Mouse (Mus musculus) midbrain, postnatal 0 days (tissue): ENCODE data around the gene Zfp46. TPM values are rescaled to one million over a fixed set of nuclear protein-coding genes. Genes with fewer than 3 reads are reported as not detected.

ENCODE experiments used
- ATAC-seq: fragments of 200-750 bp; cut with Nextera tagmentation; 2 replicates; pipeline ENCODE4 v1.8.0; 2017; ENCODE audit warnings: moderate number of reproducible peaks, mild to moderate bottlenecking, moderate TSS enrichment, moderate library complexity; ENCODE audit not compliant: low FRiP score
- DNase-seq: peaks from one replicate; pipeline ENCODE4 v3.0.0-alpha.2; 2015; ENCODE audit warnings: low spot score
- H3K27ac ChIP-seq: fragments of 300-500 bp; sonication (generic); 2 replicates; pipeline ENCODE4 v1.5.1; 2014; ENCODE audit warnings: low read depth, mild to moderate bottlenecking, low read length, mixed read lengths
- H3K27me3 ChIP-seq: fragments of 300-500 bp; sonication (generic); 2 replicates; pipeline ENCODE4 v1.6.1; 2014; ENCODE audit warnings: low read length, control low read depth, mixed read lengths; ENCODE audit not compliant: insufficient read depth
- H3K36me3 ChIP-seq: fragments of 300-500 bp; sonication (generic); 2 replicates; pipeline ENCODE4 v1.6.1; 2014; ENCODE audit warnings: low read length, control low read depth, mixed read lengths; ENCODE audit not compliant: insufficient read depth
- H3K4me1 ChIP-seq: fragments of 300-500 bp; sonication (generic); 2 replicates; pipeline ENCODE4 v1.6.1; 2014; ENCODE audit warnings: mild to moderate bottlenecking, control low read depth, antibody characterized with exemption, low read length, mixed read lengths; ENCODE audit not compliant: insufficient read depth
- H3K4me2 ChIP-seq: fragments of 300-500 bp; sonication (generic); 2 replicates; pipeline ENCODE4 v1.6.1; 2014; ENCODE audit warnings: low read depth, mild to moderate bottlenecking, low read length, mixed read lengths; ENCODE audit not compliant: poor library complexity, severe bottlenecking
- H3K4me3 ChIP-seq: fragments of 300-500 bp; sonication (generic); 2 replicates; pipeline ENCODE4 v1.5.1; 2014; ENCODE audit warnings: low read depth, mild to moderate bottlenecking, low read length, moderate library complexity
- H3K9ac ChIP-seq: fragments of 300-500 bp; sonication (generic); replicated peaks from 2 replicates; pipeline ENCODE4 v1.6.1; 2014; ENCODE audit warnings: mild to moderate bottlenecking, low read length, moderate library complexity, mixed read lengths; ENCODE audit not compliant: poor library complexity, severe bottlenecking
- H3K9me3 ChIP-seq: fragments of 300-500 bp; sonication (generic); 2 replicates; pipeline ENCODE4 v1.6.1; 2016; ENCODE audit warnings: low read length, control low read depth
- CTCF ChIP-seq: IDR thresholded peaks from 2 replicates; pipeline ENCODE4 v1.5.1; 2016; ENCODE audit warnings: antibody characterized with exemption, mild to moderate bottlenecking
- WGBS: fragments of 180-500 bp; shearing (Covaris S2); extraction: QIAGEN DNeasy Blood & Tissue Kit; methylation state at CpG from one replicate; pipeline ENCODE4 v1.1.7; 2014; 5-methylcytosine and 5-hydroxymethylcytosine counted together
- polyA plus RNA-seq: library from polyadenylated mRNA; unstranded; fragments of >200 nt; fragmentation: Nextera tagmentation; extraction: Ambion mirVana; gene quantifications from 2 replicates; pipeline ENCODE4 v1.2.1, GENCODE M21; 2015
- total RNA-seq: library from RNA; depleted of rRNA; stranded (reverse); fragments of >200 nt; gene quantifications from 2 replicates; pipeline ENCODE4 v1.2.3, GENCODE M21; 2014

Gene Zfp46
- total and polyA plus RNA-seq, 2 experiments from 2014 or later = 27.7 to 53.8 TPM

DNA sequence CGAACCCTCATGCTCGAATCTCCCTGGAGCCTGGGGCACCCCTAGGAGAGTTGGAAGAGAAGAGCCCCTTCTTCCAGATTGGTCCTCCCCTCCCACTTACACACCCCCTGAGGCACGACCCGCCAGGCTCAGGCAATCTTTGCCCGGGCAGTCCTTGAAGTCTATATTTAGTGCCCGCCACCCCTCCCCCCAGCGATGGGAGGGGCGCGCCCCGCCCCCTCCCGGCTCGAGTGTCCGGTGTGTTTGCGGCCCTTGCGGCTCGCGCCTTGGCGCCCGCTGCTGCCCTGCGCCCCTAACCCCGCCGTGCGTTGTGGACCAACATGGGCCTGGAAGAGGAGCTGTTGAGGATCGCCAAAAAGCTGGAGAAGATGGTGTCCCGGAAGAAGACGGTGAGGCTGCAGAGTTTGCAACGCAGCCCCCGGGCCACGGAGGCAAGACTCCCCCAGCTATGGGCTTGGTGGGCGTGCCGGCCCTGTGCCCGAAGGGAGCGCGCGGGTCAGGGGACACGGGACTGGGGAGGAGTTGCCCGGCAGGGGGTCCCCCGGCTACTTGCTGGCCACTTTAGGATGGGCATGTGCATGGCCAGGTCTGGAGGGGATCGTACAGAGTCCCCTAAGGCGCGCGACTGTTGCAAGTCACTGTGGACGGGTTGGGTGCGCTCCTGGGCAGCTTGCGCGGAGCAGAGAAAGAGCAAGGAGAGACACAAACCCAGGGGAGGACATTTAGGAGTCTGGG is 36.6 kb upstream of the Zfp46 start, which contains the start of gene Tcea3:
Tcea3 (plus strand) TSS at position 1 of the 735 bp plus-strand sequence.
- under 1% methylated on average over 40 of the region's 46 CpGs for WGBS
- Histone ChIP-seq H3K9me3 (no peaks in the 10 kb centered on the region), H3K4me2 (peak within 1 kb of the TSS; percentile 51), H3K4me3 (peak within 1 kb of the TSS; percentile 28), H3K27me3 (peaks cover 40% of the 10 kb centered on the region), H3K27ac (no peak within 1 kb of the TSS), H3K9ac (no peak within 1 kb of the TSS), H3K36me3 (no peaks in the 10 kb centered on the region), H3K4me1 (peaks cover 10% of the 10 kb centered on the region; the same call in 1 of the 2 replicates)
- ATAC-seq (no peak), DNase-seq (no peak)
- TF ChIP-seq CTCF = no peak

GRCm38 (mm10) chr4:136248464-136249331 is 35.8 kb upstream of the Zfp46 start:
- H3K9me3 ChIP-seq = no peaks in the 10 kb centered on the region
- no peak overlapping the region for H3K27ac ChIP-seq
- ATAC-seq (no peak), DNase-seq (no peak)
- no peak overlapping the region for H3K9ac ChIP-seq
- peaks cover 10% of the 10 kb centered on the region; the same call in 1 of the 2 replicates for H3K4me1 ChIP-seq
- peaks cover 40% of the 10 kb centered on the region for H3K27me3 ChIP-seq
- 1% methylated on average over 37 of the region's 37 CpGs for WGBS
- H3K4me3 ChIP-seq = peak overlapping the region; percentile 28; the same call in 1 of the 2 replicates
- H3K4me2 ChIP-seq = peak overlapping the region; percentile 51
- no peak for TF ChIP-seq CTCF
- no peaks in the 10 kb centered on the region for H3K36me3 ChIP-seq

GRCm38 (mm10) chr4:136249332-136249647 is 35.2 kb upstream of the Zfp46 start:
- DNase-seq (no peak), ATAC-seq (no peak)
- Histone ChIP-seq H3K36me3 (no peaks in the 10 kb centered on the region), H3K9ac (no peak overlapping the region), H3K27me3 (peaks cover 40% of the 10 kb centered on the region), H3K4me3 (no peak overlapping the region), H3K4me2 (peak overlapping the region; percentile 51; the same call in 1 of the 2 replicates), H3K9me3 (no peaks in the 10 kb centered on the region), H3K4me1 (peaks cover 10% of the 10 kb centered on the region; the same call in 1 of the 2 replicates), H3K27ac (no peak overlapping the region)
- WGBS = 6% methylated on average over 11 of the region's 11 CpGs
- no peak for TF ChIP-seq CTCF

GRCm38 (mm10) chr4:136249780-136250179 is 34.7 kb upstream of the Zfp46 start:
- H3K9me3 ChIP-seq = no peaks in the 10 kb centered on the region
- no peak for TF ChIP-seq CTCF
- DNase-seq = no peak

GRCm38 (mm10) chr4:136255919-136256318 is 28.6 kb upstream of the Zfp46 start:
- Histone ChIP-seq H3K27me3 (no peaks in the 10 kb centered on the region), H3K4me1 (no peaks in the 10 kb centered on the region), H3K36me3 (no peaks in the 10 kb centered on the region), H3K9ac (no peak overlapping the region), H3K4me2 (no peak overlapping the region), H3K27ac (no peak overlapping the region), H3K9me3 (no peaks in the 10 kb centered on the region), H3K4me3 (no peak overlapping the region)
- WGBS = 70% methylated on average over 6 of the region's 6 CpGs
- ATAC-seq (no peak), DNase-seq (no peak)
- TF ChIP-seq CTCF = no peak

More at GRCm38 (mm10) chr4:136249780-136250179, 34.7 kb upstream of the Zfp46 start:
- H3K27me3 ChIP-seq = peaks cover 40% of the 10 kb centered on the region
- H3K4me3 ChIP-seq = no peak overlapping the region
- ATAC-seq = no peak
- 46% methylated on average over 9 of the region's 9 CpGs for WGBS
- no peak overlapping the region for H3K27ac ChIP-seq
- peaks cover 10% of the 10 kb centered on the region; the same call in 1 of the 2 replicates for H3K4me1 ChIP-seq
- no peaks in the 10 kb centered on the region for H3K36me3 ChIP-seq
- H3K9ac ChIP-seq = no peak overlapping the region
- no peak overlapping the region for H3K4me2 ChIP-seq
